Mouse (Mus musculus) heart, embryonic 15.5 days (tissue): ENCODE measurements around the gene Stk25. TPM values are rescaled to one million over a fixed set of nuclear protein-coding genes. Genes with fewer than 3 reads are reported as not detected.

Experiments used
- ATAC-seq: fragments of 200-750 bp; cut with Nextera tagmentation; replicated peaks from 2 replicates; pipeline ENCODE4 v1.8.0; 2017; ENCODE audit warnings: low read depth, moderate TSS enrichment; ENCODE audit not compliant: insufficient number of reproducible peaks, insufficient read depth, low FRiP score
- H3K27ac ChIP-seq: fragments of 300-500 bp; sonication (generic); 2 replicates; pipeline ENCODE4 v1.5.1; 2015; ENCODE audit warnings: mild to moderate bottlenecking, inconsistent platforms
- H3K27me3 ChIP-seq: fragments of 300-500 bp; sonication (generic); 2 replicates; pipeline ENCODE4 v1.6.1; 2015; ENCODE audit warnings: inconsistent platforms
- H3K36me3 ChIP-seq: fragments of 300-500 bp; sonication (generic); 2 replicates; pipeline ENCODE4 v1.6.1; 2015; ENCODE audit warnings: mild to moderate bottlenecking, inconsistent platforms
- H3K4me1 ChIP-seq: fragments of 300-500 bp; sonication (generic); replicated peaks from 2 replicates; pipeline ENCODE4 v1.6.1; 2015; ENCODE audit warnings: inconsistent platforms
- H3K4me2 ChIP-seq: fragments of 300-500 bp; sonication (generic); 2 replicates; pipeline ENCODE4 v1.6.1; 2015; ENCODE audit warnings: inconsistent platforms, mild to moderate bottlenecking, moderate library complexity
- H3K4me3 ChIP-seq: fragments of 300-500 bp; sonication (generic); 2 replicates; pipeline ENCODE4 v1.5.1; 2015; ENCODE audit warnings: mild to moderate bottlenecking, inconsistent platforms
- H3K9ac ChIP-seq: fragments of 300-500 bp; sonication (generic); 2 replicates; pipeline ENCODE4 v1.6.1; 2015; ENCODE audit warnings: mild to moderate bottlenecking, inconsistent platforms
- H3K9me3 ChIP-seq: fragments of 300-500 bp; sonication (generic); replicated peaks from 2 replicates; pipeline ENCODE4 v1.6.1; 2016; ENCODE audit warnings: inconsistent platforms
- WGBS: fragments of 180-500 bp; shearing (Covaris S2); methylation state at CpG from one replicate; pipeline ENCODE4 v1.1.7; 2015; ENCODE audit warnings: mixed read lengths; 5-methylcytosine and 5-hydroxymethylcytosine counted together
- polyA plus RNA-seq: library from polyadenylated mRNA; unstranded; fragments of >200 nt; fragmentation: Nextera tagmentation; extraction: Ambion mirVana; gene quantifications from 2 replicates; pipeline ENCODE4 v1.2.1, GENCODE M21; 2015

Stk25 gene
- polyA plus RNA-seq, 1 experiment from 2014 or later: 124 TPM

- no peaks in the 10 kb centered on the region for H3K36me3 ChIP-seq
- H3K4me1 ChIP-seq: peaks cover 22% of the 10 kb centered on the region
- H3K27me3 ChIP-seq: no peaks in the 10 kb centered on the region
- peak overlapping the region; percentile 81 for H3K4me2 ChIP-seq
- no peaks in the 10 kb centered on the region for H3K9me3 ChIP-seq
- H3K27ac ChIP-seq: peak overlapping the region; percentile 77
- peak; percentile 80 for ATAC-seq
- peak overlapping the region; percentile 56 for H3K4me3 ChIP-seq
- peak overlapping the region; percentile 59 for H3K9ac ChIP-seq
- WGBS: 3% methylated on average over 17 of the region's 17 CpGs
Measured at GRCm38 (mm10) chr1:93668791-93669548, 10.5 kb upstream of the Stk25 start.

DNA sequence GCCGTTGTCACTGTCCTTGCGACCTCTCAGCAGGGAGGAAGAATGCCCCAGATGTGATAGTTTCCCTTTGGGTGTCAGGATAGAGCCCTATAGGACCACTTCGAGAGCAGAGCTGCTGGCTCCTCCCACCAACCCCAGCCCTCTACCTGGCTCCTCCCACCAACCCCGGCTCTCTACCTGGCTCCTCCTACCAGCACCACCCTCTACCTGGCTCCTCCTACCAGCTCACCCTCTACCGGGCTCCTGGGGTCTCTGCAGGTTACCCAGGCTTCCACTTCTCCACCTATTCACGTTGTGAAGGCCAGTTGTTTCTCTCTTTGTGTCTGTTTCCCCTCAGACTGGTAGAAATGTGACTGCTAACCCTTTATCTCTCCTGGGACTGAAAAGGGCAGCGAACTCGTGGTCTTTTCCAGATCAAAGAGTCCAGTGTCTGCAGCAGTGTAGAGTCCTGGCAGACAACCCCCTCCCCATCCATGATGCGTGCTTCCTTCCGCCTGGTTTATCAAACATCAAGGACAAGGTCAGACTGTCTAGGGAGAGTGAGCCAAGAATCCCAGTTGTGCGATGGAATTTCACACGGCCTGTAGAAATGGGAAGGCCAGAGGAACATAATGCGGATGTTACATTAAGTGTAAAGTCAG lies 9.4 kb upstream of the Stk25 start:
- H3K27ac ChIP-seq: peak overlapping the region; percentile 77
- H3K9ac ChIP-seq: no peak overlapping the region
- no peaks in the 10 kb centered on the region for H3K36me3 ChIP-seq
- H3K4me1 ChIP-seq: peaks cover 22% of the 10 kb centered on the region
- peak overlapping the region; percentile 81 for H3K4me2 ChIP-seq
- no peaks in the 10 kb centered on the region for H3K27me3 ChIP-seq
- H3K4me3 ChIP-seq: no peak overlapping the region
- H3K9me3 ChIP-seq: no peaks in the 10 kb centered on the region
- ATAC-seq: peak; percentile 44; the same call in 1 of the 2 replicates
- WGBS: 15% methylated on average over 13 of the region's 13 CpGs

DNA sequence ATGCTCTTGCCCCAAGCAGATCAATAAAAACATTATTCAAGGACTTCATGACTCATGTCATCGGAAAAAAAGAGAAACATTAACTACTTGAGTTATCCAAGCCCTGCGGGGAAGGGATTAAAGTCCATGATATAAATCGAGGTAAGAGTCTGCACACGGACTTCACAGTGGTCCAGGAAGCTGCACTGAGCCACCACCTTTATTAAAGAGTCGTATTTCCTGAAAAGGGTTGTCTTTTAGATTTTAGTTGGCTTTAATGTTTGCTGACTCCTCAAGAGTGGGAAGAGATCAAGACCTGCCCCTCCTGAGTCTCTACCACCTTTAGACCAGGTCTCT lies 1.5 kb downstream of the Stk25 start:
- Histone ChIP-seq H3K4me2 (no peak overlapping the region), H3K4me1 (no peaks in the 10 kb centered on the region), H3K36me3 (no peaks in the 10 kb centered on the region), H3K4me3 (no peak overlapping the region), H3K27ac (no peak overlapping the region), H3K27me3 (no peaks in the 10 kb centered on the region), H3K9me3 (no peaks in the 10 kb centered on the region), H3K9ac (no peak overlapping the region)
- no peak for ATAC-seq
- WGBS: 74% methylated on average over 5 of the region's 5 CpGs

DNA sequence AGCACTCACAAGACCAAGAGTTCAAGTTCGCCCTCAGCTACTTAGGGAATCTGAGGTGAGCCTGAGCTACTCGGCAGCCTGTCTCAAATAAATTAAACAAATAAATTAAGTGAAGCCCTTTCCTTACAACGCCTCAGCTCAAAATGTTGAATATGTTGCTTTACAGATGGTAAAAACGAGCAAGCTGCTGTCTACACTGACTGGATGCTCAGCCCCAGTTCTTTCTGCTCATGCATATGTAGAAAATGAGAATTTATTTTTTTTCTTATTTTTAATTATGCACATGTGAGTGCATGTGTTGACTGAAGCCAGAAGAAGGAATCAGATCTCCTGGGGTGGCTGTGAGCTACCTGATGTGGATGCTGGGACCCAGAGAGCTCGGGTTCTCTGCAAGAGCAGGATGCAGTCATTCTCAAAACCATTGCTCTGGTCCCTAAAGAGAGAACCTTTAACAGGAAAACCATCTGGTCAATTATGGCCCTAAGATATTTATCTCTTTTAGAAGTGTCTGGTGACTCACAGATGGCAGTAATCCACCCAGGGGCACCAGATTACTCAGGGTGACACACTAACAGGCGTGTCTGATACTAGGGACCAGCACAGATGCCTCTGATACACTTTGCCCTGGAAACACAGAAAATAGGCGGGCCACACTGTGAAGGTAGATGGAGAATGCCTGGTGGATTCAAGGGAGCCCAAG lies 2.0 kb downstream of the Stk25 start:
- WGBS: 68% methylated on average over 7 of the region's 7 CpGs
- no peak overlapping the region for H3K4me2 ChIP-seq
- no peak overlapping the region for H3K4me3 ChIP-seq
- H3K27me3 ChIP-seq: no peaks in the 10 kb centered on the region
- H3K9ac ChIP-seq: no peak overlapping the region
- H3K27ac ChIP-seq: no peak overlapping the region
- H3K4me1 ChIP-seq: no peaks in the 10 kb centered on the region
- H3K36me3 ChIP-seq: no peaks in the 10 kb centered on the region
- ATAC-seq: no peak
- no peaks in the 10 kb centered on the region for H3K9me3 ChIP-seq

DNA sequence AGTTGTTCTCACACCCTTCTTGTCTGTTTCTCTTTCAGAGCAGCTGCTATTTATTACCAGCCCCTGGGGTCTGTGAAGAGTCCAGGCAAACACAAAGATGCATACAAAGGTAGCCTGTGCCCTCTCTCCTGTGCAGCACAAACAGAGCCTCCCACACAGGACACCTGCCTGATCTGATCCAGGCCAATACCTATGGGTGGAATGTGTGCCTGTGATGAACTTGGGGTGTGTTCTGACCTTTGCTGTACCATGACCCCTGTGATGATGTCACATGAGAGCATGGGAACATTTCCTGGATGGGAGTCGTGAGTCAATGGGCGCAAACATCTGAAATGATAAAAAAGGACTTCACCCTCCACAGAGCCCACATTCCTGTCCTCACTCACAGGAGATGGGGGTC lies 3.7 kb downstream of the Stk25 start:
- H3K9ac ChIP-seq: no peak overlapping the region
- ATAC-seq: no peak
- H3K36me3 ChIP-seq: no peaks in the 10 kb centered on the region
- no peaks in the 10 kb centered on the region for H3K4me1 ChIP-seq
- H3K9me3 ChIP-seq: no peaks in the 10 kb centered on the region
- H3K27ac ChIP-seq: no peak overlapping the region
- H3K27me3 ChIP-seq: no peaks in the 10 kb centered on the region
- H3K4me2 ChIP-seq: no peak overlapping the region
- WGBS: 43% methylated on average over 2 of the region's 2 CpGs
- no peak overlapping the region for H3K4me3 ChIP-seq

DNA sequence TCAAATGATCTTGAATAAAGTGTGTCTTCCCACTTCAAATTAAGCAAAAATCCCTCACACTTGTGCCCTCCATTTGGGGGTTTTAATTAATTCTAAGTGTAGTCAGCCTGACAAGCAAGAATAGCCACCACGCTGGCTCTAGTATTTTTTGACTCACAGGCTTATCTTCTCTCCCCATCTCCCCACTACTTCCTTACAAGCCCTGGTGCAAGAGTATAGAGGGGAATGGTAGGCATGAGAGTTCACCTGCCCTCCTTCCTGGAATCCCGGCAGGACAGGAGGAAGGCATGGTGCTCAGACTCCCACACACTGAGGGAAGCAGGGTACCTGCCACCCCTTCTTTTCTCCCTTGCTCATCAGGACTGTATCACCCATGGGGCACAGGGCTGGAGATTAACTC lies 4.2 kb downstream of the Stk25 start:
- Histone ChIP-seq H3K4me2 (no peak overlapping the region), H3K27ac (no peak overlapping the region), H3K9ac (no peak overlapping the region), H3K36me3 (no peaks in the 10 kb centered on the region), H3K4me3 (no peak overlapping the region), H3K9me3 (no peaks in the 10 kb centered on the region), H3K27me3 (no peaks in the 10 kb centered on the region), H3K4me1 (no peaks in the 10 kb centered on the region)
- no peak for ATAC-seq
- WGBS: 33% methylated on average over 2 of the region's 2 CpGs

- Histone ChIP-seq H3K27ac (no peak overlapping the region), H3K4me2 (no peak overlapping the region), H3K4me3 (no peak overlapping the region), H3K4me1 (no peaks in the 10 kb centered on the region), H3K9ac (no peak overlapping the region), H3K27me3 (no peaks in the 10 kb centered on the region), H3K36me3 (no peaks in the 10 kb centered on the region), H3K9me3 (no peaks in the 10 kb centered on the region)
- ATAC-seq: no peak
- 60% methylated on average over 5 of the region's 5 CpGs for WGBS
Measured at GRCm38 (mm10) chr1:93649604-93650172, 8.8 kb downstream of the Stk25 start.

DNA sequence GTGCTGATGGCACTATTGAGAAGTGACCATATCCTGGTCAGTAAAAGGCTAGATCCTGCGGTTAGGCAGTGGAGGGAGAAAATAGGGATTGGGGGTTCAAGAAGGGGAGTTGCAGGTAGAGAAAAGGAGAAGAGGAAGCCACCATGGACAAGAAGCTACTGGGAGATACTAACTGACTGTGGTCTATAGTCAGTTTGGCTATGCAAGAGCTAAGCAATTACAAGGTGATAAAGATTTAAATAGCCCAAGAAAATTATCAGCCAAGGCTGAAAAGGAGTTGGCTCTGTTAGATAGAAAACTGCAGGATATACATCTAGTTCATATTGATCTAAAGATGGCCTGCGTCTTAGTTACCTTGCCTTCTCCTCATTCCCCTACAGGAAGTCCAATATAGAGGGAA lies 15.8 kb downstream of the Stk25 start:
- Histone ChIP-seq H3K36me3 (no peaks in the 10 kb centered on the region), H3K27me3 (no peaks in the 10 kb centered on the region), H3K4me1 (no peaks in the 10 kb centered on the region), H3K4me3 (no peak overlapping the region), H3K27ac (no peak overlapping the region), H3K4me2 (no peak overlapping the region), H3K9ac (no peak overlapping the region), H3K9me3 (no peaks in the 10 kb centered on the region)
- WGBS: 87% methylated on average over 2 of the region's 2 CpGs
- no peak for ATAC-seq

DNA sequence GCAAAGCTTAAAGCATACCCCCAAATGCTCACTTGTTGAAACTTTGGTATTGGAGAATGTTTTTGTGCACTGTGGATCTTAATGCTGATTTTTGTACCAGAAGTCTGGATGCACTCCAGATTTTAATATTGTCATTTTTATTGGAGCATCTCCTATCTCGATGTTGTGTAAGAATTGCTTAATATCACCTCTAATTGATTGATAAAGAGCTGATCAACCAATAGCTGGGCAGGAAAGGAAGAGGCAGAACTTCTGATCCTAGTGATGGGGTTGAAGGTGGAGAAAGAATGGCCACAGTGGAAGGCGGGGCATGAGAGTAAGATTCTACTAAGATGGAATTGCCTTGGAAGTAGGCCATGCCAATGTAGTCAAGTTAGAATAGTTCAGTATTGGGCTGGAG lies 16.5 kb downstream of the Stk25 start:
- 74% methylated on average over 2 of the region's 2 CpGs for WGBS

GRCm38 (mm10) chr1:93636211-93636897 lies 22.1 kb downstream of the Stk25 start:
- Histone ChIP-seq H3K9ac (peak overlapping the region; percentile 63), H3K36me3 (0 out of 2 replicates have a peak, but pooled peaks cover 3% of the 10 kb centered on the region), H3K4me3 (peak overlapping the region; percentile 72), H3K9me3 (no peaks in the 10 kb centered on the region), H3K4me1 (peaks cover 25% of the 10 kb centered on the region), H3K4me2 (peak overlapping the region; percentile 90), H3K27ac (peak overlapping the region; percentile 83), H3K27me3 (no peaks in the 10 kb centered on the region)
- 27% methylated on average over 7 of the region's 7 CpGs for WGBS
- no peak for ATAC-seq

More for the DNA sequence above, 16.5 kb downstream of the Stk25 start:
- no peak overlapping the region for H3K27ac ChIP-seq
- H3K9me3 ChIP-seq: no peaks in the 10 kb centered on the region
- H3K36me3 ChIP-seq: no peaks in the 10 kb centered on the region
- ATAC-seq: no peak
- H3K27me3 ChIP-seq: no peaks in the 10 kb centered on the region
- H3K4me1 ChIP-seq: no peaks in the 10 kb centered on the region
- H3K9ac ChIP-seq: no peak overlapping the region
- H3K4me3 ChIP-seq: no peak overlapping the region
- no peak overlapping the region for H3K4me2 ChIP-seq
